Mouse (Mus musculus): ENCODE results near the gene Ankrd33. TPM values are rescaled to one million over a fixed set of nuclear protein-coding genes. Genes with fewer than 3 reads are reported as not detected.
A peak's percentile ranks its signal among the peaks of the same experiment; 100 is the strongest.

The Ankrd33 gene
- polyA plus RNA-seq, 1 experiment from 2014 or later: not detected

- no peak for ATAC-seq (ENCODE audit: low read depth)
- H3K27ac ChIP-seq (ENCODE audit: low read depth, low read length): no peak overlapping the region
- no peak overlapping the region for H3K9ac ChIP-seq (replicated peaks; ENCODE audit: low read depth, low read length)
- no peak overlapping the region for H3K4me2 ChIP-seq (ENCODE audit: low read depth, low read length)
- 85% methylated on average over 11 of the region's 11 CpGs for WGBS
- peaks cover 11% of the 10 kb centered on the region; the same call in 1 of the 2 replicates for H3K4me1 ChIP-seq (ENCODE audit: control insufficient read depth, insufficient read depth, low read length)
- H3K4me3 ChIP-seq (ENCODE audit: low read depth, low read length): no peak overlapping the region
- H3K27me3 ChIP-seq (ENCODE audit: control insufficient read depth, insufficient read depth, low read length): no peaks in the 10 kb centered on the region
- H3K36me3 ChIP-seq (ENCODE audit: control insufficient read depth, insufficient read depth, low read length): no peaks in the 10 kb centered on the region
- no peaks in the 10 kb centered on the region for H3K9me3 ChIP-seq (ENCODE audit: control insufficient read depth, low read length)
Observed at GRCm38 (mm10) chr15:101137455-101137854, 21.9 kb downstream of the Ankrd33 start.

- H3K9me3 ChIP-seq (ENCODE audit: control insufficient read depth, low read length): no peaks in the 10 kb centered on the region
- no peak overlapping the region for H3K4me2 ChIP-seq (ENCODE audit: low read depth, low read length)
- no peaks in the 10 kb centered on the region for H3K36me3 ChIP-seq (ENCODE audit: control insufficient read depth, insufficient read depth, low read length)
- 96% methylated on average over 3 of the region's 3 CpGs for WGBS
- H3K27ac ChIP-seq (ENCODE audit: low read depth, low read length): no peak overlapping the region
- no peak overlapping the region for H3K9ac ChIP-seq (replicated peaks; ENCODE audit: low read depth, low read length)
- no peak for ATAC-seq (ENCODE audit: low read depth)
- H3K4me3 ChIP-seq (ENCODE audit: low read depth, low read length): no peak overlapping the region
- H3K4me1 ChIP-seq (ENCODE audit: control insufficient read depth, insufficient read depth, low read length): peaks cover 11% of the 10 kb centered on the region; the same call in 1 of the 2 replicates
- H3K27me3 ChIP-seq (ENCODE audit: control insufficient read depth, insufficient read depth, low read length): no peaks in the 10 kb centered on the region
Observed at GRCm38 (mm10) chr15:101138675-101139074, 23.1 kb downstream of the Ankrd33 start.

GRCm38 (mm10) chr15:101139885-101140284 is 24.3 kb downstream of the Ankrd33 start:
- H3K9me3 ChIP-seq (ENCODE audit: control insufficient read depth, low read length): no peaks in the 10 kb centered on the region
- no peak overlapping the region for H3K4me3 ChIP-seq (ENCODE audit: low read depth, low read length)
- no peak for ATAC-seq (ENCODE audit: low read depth)
- 10% methylated on average over 12 of the region's 12 CpGs for WGBS
- no peak overlapping the region for H3K4me2 ChIP-seq (ENCODE audit: low read depth, low read length)
- no peak overlapping the region for H3K9ac ChIP-seq (replicated peaks; ENCODE audit: low read depth, low read length)
- no peaks in the 10 kb centered on the region for H3K27me3 ChIP-seq (ENCODE audit: control insufficient read depth, insufficient read depth, low read length)
- 0 out of 2 replicates have a peak overlapping the region, but pooled peaks have one; percentile 5 for H3K27ac ChIP-seq (ENCODE audit: low read depth, low read length)
- H3K4me1 ChIP-seq (ENCODE audit: control insufficient read depth, insufficient read depth, low read length): peaks cover 7% of the 10 kb centered on the region; the same call in 1 of the 2 replicates
- H3K36me3 ChIP-seq (ENCODE audit: control insufficient read depth, insufficient read depth, low read length): no peaks in the 10 kb centered on the region

GRCm38 (mm10) chr15:101140587-101140986 is 25.0 kb downstream of the Ankrd33 start:
- no peak for ATAC-seq (ENCODE audit: low read depth)
- H3K4me1 ChIP-seq (ENCODE audit: control insufficient read depth, insufficient read depth, low read length): peaks cover 7% of the 10 kb centered on the region; the same call in 1 of the 2 replicates
- H3K4me3 ChIP-seq (ENCODE audit: low read depth, low read length): no peak overlapping the region
- H3K27ac ChIP-seq (ENCODE audit: low read depth, low read length): no peak overlapping the region
- no peaks in the 10 kb centered on the region for H3K27me3 ChIP-seq (ENCODE audit: control insufficient read depth, insufficient read depth, low read length)
- 55% methylated on average over 6 of the region's 6 CpGs for WGBS
- H3K9me3 ChIP-seq (ENCODE audit: control insufficient read depth, low read length): no peaks in the 10 kb centered on the region
- no peaks in the 10 kb centered on the region for H3K36me3 ChIP-seq (ENCODE audit: control insufficient read depth, insufficient read depth, low read length)
- H3K4me2 ChIP-seq (ENCODE audit: low read depth, low read length): no peak overlapping the region
- no peak overlapping the region for H3K9ac ChIP-seq (replicated peaks; ENCODE audit: low read depth, low read length)

- H3K4me2 ChIP-seq (ENCODE audit: low read depth, low read length): no peak overlapping the region
- H3K27me3 ChIP-seq (ENCODE audit: control insufficient read depth, insufficient read depth, low read length): no peaks in the 10 kb centered on the region
- no peak overlapping the region for H3K9ac ChIP-seq (replicated peaks; ENCODE audit: low read depth, low read length)
- 9% methylated on average over 8 of the region's 14 CpGs for WGBS
- H3K4me1 ChIP-seq (ENCODE audit: control insufficient read depth, insufficient read depth, low read length): peaks cover 7% of the 10 kb centered on the region; the same call in 1 of the 2 replicates
- no peak overlapping the region for H3K27ac ChIP-seq (ENCODE audit: low read depth, low read length)
- no peak overlapping the region for H3K4me3 ChIP-seq (ENCODE audit: low read depth, low read length)
- no peaks in the 10 kb centered on the region for H3K9me3 ChIP-seq (ENCODE audit: control insufficient read depth, low read length)
- H3K36me3 ChIP-seq (ENCODE audit: control insufficient read depth, insufficient read depth, low read length): no peaks in the 10 kb centered on the region
- ATAC-seq (ENCODE audit: low read depth): peak; percentile 63; the same call in 1 of the 2 replicates
Observed at GRCm38 (mm10) chr15:101141061-101141541, 25.5 kb downstream of the Ankrd33 start.

GRCm38 (mm10) chr15:101142672-101143071 is 27.1 kb downstream of the Ankrd33 start:
- Histone ChIP-seq H3K9me3 (ENCODE audit: control insufficient read depth, low read length) (no peaks in the 10 kb centered on the region), H3K9ac (replicated peaks; ENCODE audit: low read depth, low read length) (no peak overlapping the region), H3K27ac (ENCODE audit: low read depth, low read length) (no peak overlapping the region), H3K4me1 (ENCODE audit: control insufficient read depth, insufficient read depth, low read length) (peaks cover 7% of the 10 kb centered on the region; the same call in 1 of the 2 replicates), H3K4me2 (ENCODE audit: low read depth, low read length) (no peak overlapping the region), H3K36me3 (ENCODE audit: control insufficient read depth, insufficient read depth, low read length) (no peaks in the 10 kb centered on the region), H3K4me3 (ENCODE audit: low read depth, low read length) (no peak overlapping the region), H3K27me3 (ENCODE audit: control insufficient read depth, insufficient read depth, low read length) (no peaks in the 10 kb centered on the region)
- no peak for ATAC-seq (ENCODE audit: low read depth)
- 64% methylated on average over 7 of the region's 8 CpGs for WGBS

- WGBS: 20% methylated on average over 8 of the region's 8 CpGs
- Histone ChIP-seq H3K4me2 (ENCODE audit: low read depth, low read length) (no peak overlapping the region), H3K9ac (replicated peaks; ENCODE audit: low read depth, low read length) (no peak overlapping the region), H3K36me3 (ENCODE audit: control insufficient read depth, insufficient read depth, low read length) (no peaks in the 10 kb centered on the region), H3K4me3 (ENCODE audit: low read depth, low read length) (no peak overlapping the region), H3K4me1 (ENCODE audit: control insufficient read depth, insufficient read depth, low read length) (peaks cover 7% of the 10 kb centered on the region; the same call in 1 of the 2 replicates), H3K9me3 (ENCODE audit: control insufficient read depth, low read length) (no peaks in the 10 kb centered on the region), H3K27ac (ENCODE audit: low read depth, low read length) (no peak overlapping the region), H3K27me3 (ENCODE audit: control insufficient read depth, insufficient read depth, low read length) (no peaks in the 10 kb centered on the region)
- no peak for ATAC-seq (ENCODE audit: low read depth)
Observed at GRCm38 (mm10) chr15:101143494-101143893, 27.9 kb downstream of the Ankrd33 start.

- H3K4me2 ChIP-seq (ENCODE audit: low read depth, low read length): no peak overlapping the region
- no peaks in the 10 kb centered on the region for H3K27me3 ChIP-seq (ENCODE audit: control insufficient read depth, insufficient read depth, low read length)
- no peaks in the 10 kb centered on the region for H3K9me3 ChIP-seq (ENCODE audit: control insufficient read depth, low read length)
- no peak overlapping the region for H3K4me3 ChIP-seq (ENCODE audit: low read depth, low read length)
- H3K9ac ChIP-seq (replicated peaks; ENCODE audit: low read depth, low read length): no peak overlapping the region
- no peak overlapping the region for H3K27ac ChIP-seq (ENCODE audit: low read depth, low read length)
- ATAC-seq (ENCODE audit: low read depth): no peak
- H3K4me1 ChIP-seq (ENCODE audit: control insufficient read depth, insufficient read depth, low read length): peaks cover 7% of the 10 kb centered on the region; the same call in 1 of the 2 replicates
- H3K36me3 ChIP-seq (ENCODE audit: control insufficient read depth, insufficient read depth, low read length): no peaks in the 10 kb centered on the region
- 83% methylated on average over 5 of the region's 5 CpGs for WGBS
Observed at GRCm38 (mm10) chr15:101144176-101144575, 28.6 kb downstream of the Ankrd33 start.

GRCm38 (mm10) chr15:101144779-101145178 is 29.2 kb downstream of the Ankrd33 start:
- Histone ChIP-seq H3K27me3 (ENCODE audit: control insufficient read depth, insufficient read depth, low read length) (no peaks in the 10 kb centered on the region), H3K9ac (replicated peaks; ENCODE audit: low read depth, low read length) (no peak overlapping the region), H3K9me3 (ENCODE audit: control insufficient read depth, low read length) (no peaks in the 10 kb centered on the region), H3K4me2 (ENCODE audit: low read depth, low read length) (no peak overlapping the region), H3K4me1 (ENCODE audit: control insufficient read depth, insufficient read depth, low read length) (peaks cover 3% of the 10 kb centered on the region; the same call in 1 of the 2 replicates), H3K4me3 (ENCODE audit: low read depth, low read length) (no peak overlapping the region), H3K36me3 (ENCODE audit: control insufficient read depth, insufficient read depth, low read length) (no peaks in the 10 kb centered on the region), H3K27ac (ENCODE audit: low read depth, low read length) (no peak overlapping the region)
- 84% methylated on average over 8 of the region's 8 CpGs for WGBS
- no peak for ATAC-seq (ENCODE audit: low read depth)
